Mouse (Mus musculus) stomach, postnatal 0 days (tissue): ENCODE measurements around the gene Prkcq.

ENCODE experiments used
- CTCF ChIP-seq: IDR thresholded peaks from 2 replicates; pipeline ENCODE4 v1.5.1; 2016; ENCODE audit warnings: antibody characterized with exemption, low read depth, mild to moderate bottlenecking, moderate library complexity
- EP300 ChIP-seq: optimal IDR thresholded peaks from 2 replicates; pipeline ENCODE3; 2016; ENCODE audit warnings: antibody characterized with exemption

- TF ChIP-seq EP300 = no peak
- TF ChIP-seq CTCF = no peak
These were observed 7.7 kb upstream of the Prkcq start for GRCm38 (mm10) chr2:11164170-11164569.
